Mouse (Mus musculus): Measurements from ENCODE around the gene Lpcat3.

Gene Lpcat3

GRCm38 (mm10) chr6:124731038-124731437, 68.2 kb downstream of the Lpcat3 start:
- DNase-seq (ENCODE audit: low read depth, low spot score), result no peak

DNA sequence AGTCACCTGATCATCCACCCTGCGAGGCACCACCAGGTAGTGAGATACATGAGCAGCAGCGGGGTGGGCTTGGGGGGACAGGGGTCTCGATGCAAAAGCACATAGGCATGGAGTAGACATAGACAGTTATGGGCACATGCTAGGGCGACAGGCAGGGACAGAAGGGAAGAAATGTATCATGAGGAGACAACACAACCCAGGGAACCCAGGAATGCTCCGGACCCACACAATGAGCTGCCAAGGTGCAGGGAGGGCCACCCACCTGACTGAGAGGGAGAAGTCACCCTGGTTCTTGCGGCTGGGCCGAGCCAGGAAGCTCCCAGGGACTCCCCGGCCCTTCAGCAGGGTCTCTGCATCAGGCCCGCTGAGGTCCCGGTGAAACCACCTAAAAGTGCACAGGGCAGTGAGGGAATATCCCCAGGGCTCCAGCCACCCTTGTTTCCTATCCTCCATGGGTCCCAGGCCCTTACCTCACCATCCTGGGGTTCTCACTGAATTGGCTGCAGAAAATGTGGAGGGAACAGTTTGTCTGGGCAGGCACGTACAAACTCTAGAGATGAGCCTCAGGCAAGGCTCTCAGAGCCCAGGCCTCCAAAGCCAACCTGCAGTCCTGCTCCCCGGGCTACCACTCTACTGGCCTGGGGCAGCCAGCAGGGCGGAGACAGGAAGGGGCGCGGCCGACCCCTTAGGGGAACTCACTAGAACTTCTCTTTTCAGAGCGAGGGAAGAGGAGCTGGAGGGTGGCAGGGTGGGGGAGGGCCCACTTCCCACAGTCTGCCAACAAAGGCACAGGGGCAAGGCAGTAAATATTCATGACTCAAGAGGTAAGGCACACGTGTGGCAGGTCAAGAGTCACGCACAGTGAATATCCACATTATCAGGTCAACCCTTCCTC, 69.9 kb downstream of the Lpcat3 start:
- Histone ChIP-seq H3K36me3 (ENCODE audit: control insufficient read depth, insufficient read depth, low read length, poor library complexity, severe bottlenecking) (peaks cover 22% of the 10 kb centered on the region), H3K27me3 (ENCODE audit: control insufficient read depth, insufficient read depth, low read length, poor library complexity, severe bottlenecking) (no peaks in the 10 kb centered on the region)
- peak; percentile 87 for DNase-seq (ENCODE audit: low read depth, low spot score)

More at GRCm38 (mm10) chr6:124731038-124731437, 68.2 kb downstream of the Lpcat3 start:
- H3K36me3 ChIP-seq (ENCODE audit: control insufficient read depth, insufficient read depth, low read length, poor library complexity, severe bottlenecking), result peaks cover 35% of the 10 kb centered on the region
- H3K27me3 ChIP-seq (ENCODE audit: control insufficient read depth, insufficient read depth, low read length, poor library complexity, severe bottlenecking), result no peaks in the 10 kb centered on the region

DNA sequence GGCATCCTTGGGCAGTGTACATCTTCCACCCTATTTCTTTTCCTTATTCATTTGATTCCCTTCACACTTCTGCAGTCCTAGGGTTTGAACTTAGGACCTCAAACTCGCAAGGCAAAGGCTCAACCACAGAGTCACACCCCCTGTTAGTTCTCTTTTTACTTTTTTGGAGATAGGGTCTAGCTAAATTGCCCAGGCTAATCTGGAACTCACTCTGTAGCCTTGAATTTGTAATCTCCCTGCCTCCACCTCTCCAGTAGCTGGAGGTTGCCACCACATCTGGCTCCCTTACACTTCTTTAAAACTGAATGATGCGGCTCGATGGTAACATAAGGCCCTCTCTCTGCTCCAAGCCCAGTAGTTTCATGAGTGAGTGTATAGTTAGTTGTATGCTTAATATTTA, 71.6 kb downstream of the Lpcat3 start:
- H3K27me3 ChIP-seq (ENCODE audit: control insufficient read depth, insufficient read depth, low read length, poor library complexity, severe bottlenecking), result no peaks in the 10 kb centered on the region
- DNase-seq (ENCODE audit: low read depth, low spot score), result no peak

GRCm38 (mm10) chr6:124737040-124737439, 74.2 kb downstream of the Lpcat3 start:
- H3K36me3 ChIP-seq (ENCODE audit: control insufficient read depth, insufficient read depth, low read length, poor library complexity, severe bottlenecking), result no peaks in the 10 kb centered on the region
- no peaks in the 10 kb centered on the region for H3K27me3 ChIP-seq (ENCODE audit: control insufficient read depth, insufficient read depth, low read length, poor library complexity, severe bottlenecking)
- no peak for DNase-seq (ENCODE audit: low read depth, low spot score)

More for the DNA sequence above, 71.6 kb downstream of the Lpcat3 start:
- H3K36me3 ChIP-seq (ENCODE audit: control insufficient read depth, insufficient read depth, low read length, poor library complexity, severe bottlenecking), result peaks cover 9% of the 10 kb centered on the region

DNA sequence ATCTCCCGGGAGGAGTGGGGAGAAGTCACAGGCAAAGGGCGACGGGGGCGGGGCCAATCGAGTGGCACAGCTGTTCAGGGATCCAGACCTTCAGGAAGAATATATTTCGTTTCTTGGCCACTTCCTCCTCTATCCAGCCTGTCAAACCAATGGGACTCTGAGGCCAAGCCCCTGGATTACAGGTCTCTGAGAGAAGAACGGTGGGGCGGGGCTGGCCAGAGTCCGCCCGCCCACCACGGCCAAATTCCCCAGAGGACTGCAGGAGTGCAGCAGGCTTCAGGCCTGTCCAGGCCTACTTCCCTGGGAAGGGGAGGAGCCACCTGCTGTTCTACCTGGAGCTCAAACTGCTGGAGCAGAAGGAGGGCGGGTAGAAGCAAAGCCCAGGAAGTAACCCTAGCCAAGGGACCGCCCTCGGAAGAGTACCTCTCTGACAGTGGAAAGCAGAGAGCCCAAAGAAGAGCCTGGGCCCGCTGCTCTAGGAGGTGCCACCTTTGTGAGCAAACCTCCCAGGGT, 75.7 kb downstream of the Lpcat3 start, which contains the start of gene Ptpn6:
Gene Ptpn6, minus strand, starts transcription at position 204 of the 513 bp plus-strand sequence.
- DNase-seq (ENCODE audit: low read depth, low spot score), result peak; percentile 41
- Histone ChIP-seq H3K36me3 (ENCODE audit: control insufficient read depth, insufficient read depth, low read length, poor library complexity, severe bottlenecking) (no peaks in the 10 kb centered on the region; the same call in 1 of the 2 replicates), H3K27me3 (ENCODE audit: control insufficient read depth, insufficient read depth, low read length, poor library complexity, severe bottlenecking) (no peaks in the 10 kb centered on the region)

GRCm38 (mm10) chr6:124739231-124739796, 76.5 kb downstream of the Lpcat3 start:
- no peaks in the 10 kb centered on the region; the same call in 1 of the 2 replicates for H3K36me3 ChIP-seq (ENCODE audit: control insufficient read depth, insufficient read depth, low read length, poor library complexity, severe bottlenecking)
- DNase-seq (ENCODE audit: low read depth, low spot score), result no peak
- H3K27me3 ChIP-seq (ENCODE audit: control insufficient read depth, insufficient read depth, low read length, poor library complexity, severe bottlenecking), result no peaks in the 10 kb centered on the region

DNA sequence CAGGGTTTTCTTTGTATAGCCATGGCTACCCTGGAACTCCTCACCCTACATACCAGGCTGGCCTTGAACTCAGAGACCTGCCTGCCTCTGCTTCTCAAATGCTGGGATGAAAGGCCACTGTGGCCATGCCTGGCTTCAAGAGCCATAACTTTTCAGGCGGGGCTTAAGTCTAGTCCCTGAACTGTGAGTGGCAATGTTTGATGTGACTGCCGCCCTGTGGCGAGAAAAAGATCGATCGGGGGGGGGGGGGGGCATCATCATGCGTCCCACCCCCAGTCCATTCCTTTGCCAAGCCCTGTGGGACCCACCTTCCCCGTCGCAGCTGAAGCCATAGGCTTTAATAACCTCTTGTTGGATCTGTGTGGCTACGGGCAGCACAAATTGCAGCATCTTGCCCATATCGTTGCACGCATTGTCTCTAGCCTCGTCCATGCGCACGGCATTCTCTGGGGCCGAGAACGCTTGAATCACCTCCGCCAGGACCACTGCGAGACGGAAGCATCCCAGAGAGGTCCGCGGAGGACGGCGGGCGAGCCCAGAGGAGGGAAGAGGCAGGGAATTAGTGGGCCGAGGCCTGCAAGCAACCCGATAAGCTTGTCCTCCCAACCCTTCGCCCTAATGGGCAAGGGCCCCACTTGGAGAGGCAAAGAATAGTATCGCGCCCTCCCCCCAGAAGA, 77.5 kb downstream of the Lpcat3 start:
- H3K36me3 ChIP-seq (ENCODE audit: control insufficient read depth, insufficient read depth, low read length, poor library complexity, severe bottlenecking), result no peaks in the 10 kb centered on the region; the same call in 1 of the 2 replicates
- peak; percentile 79 for DNase-seq (ENCODE audit: low read depth, low spot score)

DNA sequence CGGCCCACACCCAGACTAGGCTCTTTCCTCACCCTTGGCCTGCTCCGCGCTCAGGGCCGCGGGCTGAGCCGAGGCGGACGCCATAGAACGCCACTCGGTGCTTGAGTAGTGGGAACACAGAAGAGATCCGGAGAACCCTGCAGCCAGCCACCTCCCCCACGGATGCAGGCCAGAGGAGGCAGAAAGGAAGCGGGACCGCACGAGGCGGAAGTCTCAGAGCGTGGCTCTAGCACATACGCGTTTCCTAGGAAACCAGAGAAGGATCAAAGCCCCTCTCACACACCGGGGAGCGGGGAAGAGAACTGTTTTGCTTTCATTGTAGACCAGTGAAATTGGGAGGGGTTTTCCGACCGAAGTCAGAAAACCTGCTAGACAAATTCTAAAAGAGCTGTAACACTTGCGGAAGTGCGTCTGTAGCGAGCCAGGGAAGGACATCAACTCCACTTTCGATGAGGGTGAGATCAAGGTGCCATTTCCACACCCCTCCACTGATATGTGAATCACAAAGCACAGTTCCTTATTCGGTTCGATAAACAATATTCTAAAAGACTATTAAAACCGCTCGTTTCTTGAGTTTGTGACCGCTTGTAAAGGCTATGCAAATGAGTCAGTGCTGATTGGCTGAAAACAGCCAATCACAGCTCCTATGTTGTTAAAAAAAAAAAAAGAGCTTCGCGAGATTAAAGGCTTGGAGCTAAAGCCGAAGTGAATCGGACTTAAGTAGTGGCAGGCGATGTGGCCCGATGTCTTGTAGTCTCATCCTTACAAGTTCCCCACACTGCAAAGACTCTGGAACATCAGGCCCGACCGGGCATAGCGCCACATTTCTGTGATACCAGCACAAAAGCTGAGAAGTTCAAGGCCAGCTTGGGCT, 78.3 kb downstream of the Lpcat3 start, which contains the start of gene Grcc10:
Gene Grcc10, minus strand, starts transcription at position 487 of the 874 bp plus-strand sequence.
- no peaks in the 10 kb centered on the region; the same call in 1 of the 2 replicates for H3K36me3 ChIP-seq (ENCODE audit: control insufficient read depth, insufficient read depth, low read length, poor library complexity, severe bottlenecking)
- DNase-seq (ENCODE audit: low read depth, low spot score), result peak; percentile 92
- H3K27me3 ChIP-seq (ENCODE audit: control insufficient read depth, insufficient read depth, low read length, poor library complexity, severe bottlenecking), result no peaks in the 10 kb centered on the region

More for the DNA sequence above, 77.5 kb downstream of the Lpcat3 start:
- no peaks in the 10 kb centered on the region for H3K27me3 ChIP-seq (ENCODE audit: control insufficient read depth, insufficient read depth, low read length, poor library complexity, severe bottlenecking)

GRCm38 (mm10) chr6:124741842-124742241, 79.0 kb downstream of the Lpcat3 start:
- no peaks in the 10 kb centered on the region for H3K27me3 ChIP-seq (ENCODE audit: control insufficient read depth, insufficient read depth, low read length, poor library complexity, severe bottlenecking)
- H3K36me3 ChIP-seq (ENCODE audit: control insufficient read depth, insufficient read depth, low read length, poor library complexity, severe bottlenecking), result no peaks in the 10 kb centered on the region; the same call in 1 of the 2 replicates
- DNase-seq (ENCODE audit: low read depth, low spot score), result no peak

DNA sequence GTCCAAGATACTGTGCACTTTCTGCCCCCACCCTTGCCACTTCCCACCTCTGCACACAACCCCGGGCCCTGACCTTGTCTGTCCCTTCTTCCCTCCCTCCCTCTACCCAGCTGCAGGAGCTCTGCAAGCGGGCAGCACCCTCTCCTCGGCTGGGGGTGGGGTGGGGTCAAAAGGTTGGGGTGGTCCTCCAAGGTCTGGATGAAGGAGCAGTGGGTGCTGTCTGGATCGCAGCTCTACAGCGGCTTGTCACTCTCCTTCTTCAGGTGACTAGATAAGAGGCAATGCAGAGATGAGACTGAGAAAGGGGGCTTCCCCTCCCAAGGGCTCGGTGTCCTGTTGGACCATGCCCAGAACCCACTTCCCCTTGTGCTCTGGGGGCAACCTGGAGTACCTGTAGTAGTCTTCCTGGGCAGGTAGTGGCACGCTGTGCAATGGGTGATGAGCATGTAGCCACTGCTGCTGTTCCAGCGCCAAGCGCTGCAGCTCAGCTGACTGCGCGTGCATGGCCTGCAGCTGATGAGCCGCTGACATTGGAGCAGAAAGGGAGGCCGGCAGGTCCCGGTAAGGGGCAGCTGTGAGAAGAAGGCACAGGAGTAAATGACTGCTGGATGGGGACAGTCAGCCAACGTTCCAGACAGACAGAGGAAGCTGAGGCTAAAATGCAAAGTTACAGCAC, 80.2 kb downstream of the Lpcat3 start:
- DNase-seq (ENCODE audit: low read depth, low spot score), result no peak
- Histone ChIP-seq H3K27me3 (ENCODE audit: control insufficient read depth, insufficient read depth, low read length, poor library complexity, severe bottlenecking) (no peaks in the 10 kb centered on the region), H3K36me3 (ENCODE audit: control insufficient read depth, insufficient read depth, low read length, poor library complexity, severe bottlenecking) (no peaks in the 10 kb centered on the region; the same call in 1 of the 2 replicates)

DNA sequence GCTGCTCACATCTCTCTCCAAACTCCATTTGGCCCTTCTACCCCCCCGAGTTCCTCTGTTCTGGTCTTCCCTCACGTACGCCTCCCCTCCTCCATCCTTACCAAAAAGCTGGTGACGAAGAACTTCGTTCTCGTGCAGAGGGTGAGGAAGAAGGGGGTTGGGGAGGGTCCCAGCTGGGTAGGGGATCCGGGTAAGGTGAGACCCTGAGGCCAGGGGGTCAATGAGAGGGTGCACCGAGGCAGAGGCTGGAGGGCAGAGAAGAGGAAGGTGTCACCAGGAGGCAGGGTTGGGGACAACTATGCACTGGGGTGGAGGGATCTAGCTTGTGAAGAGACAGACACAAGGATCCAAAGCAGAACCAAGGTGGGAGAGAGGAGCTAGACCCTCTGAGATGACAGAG, 80.8 kb downstream of the Lpcat3 start:
- Histone ChIP-seq H3K27me3 (ENCODE audit: control insufficient read depth, insufficient read depth, low read length, poor library complexity, severe bottlenecking) (no peaks in the 10 kb centered on the region), H3K36me3 (ENCODE audit: control insufficient read depth, insufficient read depth, low read length, poor library complexity, severe bottlenecking) (no peaks in the 10 kb centered on the region; the same call in 1 of the 2 replicates)
- no peak for DNase-seq (ENCODE audit: low read depth, low spot score)

DNA sequence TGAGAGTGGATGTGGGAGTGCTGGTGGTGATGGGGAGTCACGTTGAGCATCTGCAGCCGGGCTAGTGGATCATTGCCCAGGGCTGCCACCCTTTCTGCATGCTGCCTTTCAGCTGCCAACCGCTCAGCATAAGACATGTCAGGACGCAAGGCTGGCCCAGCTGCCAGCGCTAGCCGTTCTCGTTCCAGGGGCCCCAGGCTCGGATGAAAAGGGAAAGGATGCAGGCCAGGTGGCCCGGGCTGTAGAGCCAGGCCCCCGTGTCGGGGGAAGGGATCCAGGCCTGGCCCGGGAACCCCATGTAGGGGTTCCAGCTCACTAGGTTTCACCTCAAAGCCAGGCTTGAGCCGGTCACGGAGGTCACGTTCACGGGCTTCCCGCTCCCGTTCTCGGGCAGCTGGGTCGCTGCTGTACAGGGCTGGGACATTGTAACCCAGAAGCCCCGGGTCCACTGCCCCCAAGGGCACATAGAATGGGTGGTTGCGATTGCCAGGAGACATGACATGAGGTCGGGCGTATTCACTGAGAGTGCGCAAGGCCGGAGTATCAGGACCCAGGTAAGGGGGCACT, 82.0 kb downstream of the Lpcat3 start:
- DNase-seq (ENCODE audit: low read depth, low spot score), result no peak
- Histone ChIP-seq H3K27me3 (ENCODE audit: control insufficient read depth, insufficient read depth, low read length, poor library complexity, severe bottlenecking) (no peaks in the 10 kb centered on the region), H3K36me3 (ENCODE audit: control insufficient read depth, insufficient read depth, low read length, poor library complexity, severe bottlenecking) (no peaks in the 10 kb centered on the region; the same call in 1 of the 2 replicates)
